In genomic region chr19:58767329-58767728, GRCm38 (mm10) we compare ENCODE assay signal across 26 mouse cellular contexts. TPM values are rescaled to one million over a fixed set of nuclear protein-coding genes. Genes with fewer than 3 reads are reported as not detected.
"Had no signal": no experiment of that assay in that cellular context is flagged by ENCODE, and none has a peak within 500 bp of the region (broad histone marks: within the 10 kb centered on the region; RNA-seq: fewer than 3 reads in every experiment).

No protein-coding gene starts in this region.

- H3K27me3 ChIP-seq: intestine, embryonic 15.5 days; limb, embryonic 12.5 days; limb, embryonic 15.5 days had no signal

- H3K4me3 ChIP-seq: intestine, embryonic 15.5 days; limb, embryonic 12.5 days; limb, embryonic 15.5 days had no signal

- H3K36me3 ChIP-seq: intestine, embryonic 15.5 days; limb, embryonic 12.5 days; limb, embryonic 15.5 days had no signal

- H3K9ac ChIP-seq: intestine, embryonic 15.5 days; limb, embryonic 12.5 days; limb, embryonic 15.5 days; liver, embryonic 14.5 days; liver, postnatal 0 days; lung, embryonic 14.5 days had no signal

- H3K4me2 ChIP-seq: intestine, embryonic 15.5 days; limb, embryonic 12.5 days; limb, embryonic 15.5 days; liver, embryonic 11.5 days; lung, embryonic 14.5 days had no signal

- H3K27ac ChIP-seq: intestine, embryonic 15.5 days; kidney, postnatal 0 days; limb, embryonic 12.5 days; limb, embryonic 15.5 days; liver, embryonic 14.5 days; macrophage had no signal

- DNase-seq: kidney, adult 18-20 months; kidney, adult 9 months; kidney, postnatal 36 days; liver, postnatal 0 days; lung, embryonic 14.5 days; midbrain, embryonic 14.5 days; right cerebral cortex, postnatal 25 days; thymus, adult 2 months; thymus, postnatal 14 days; thymus, postnatal 4 days had no signal

- H3K9me3 ChIP-seq: intestine, embryonic 15.5 days; limb, embryonic 12.5 days; limb, embryonic 15.5 days had no signal

- ATAC-seq: intestine, embryonic 15.5 days; liver, postnatal 0 days; lung, postnatal 0 days had no signal

RNA-seq across cellular contexts. Expression of gene Pnliprp2, which starts 7.8 kb away (rescaled TPM):
- total RNA-seq: layer of hippocampus, postnatal 14 days; left cerebral cortex, postnatal 25 days; megakaryocyte, adult 5-6 weeks had no signal
- polyA plus RNA-seq: liver, postnatal 0 days; macrophage; midbrain, embryonic 14.5 days; midbrain, postnatal 0 days; neural tube, embryonic 11.5 days; neural tube, embryonic 14.5 days; thymus, adult 2 months had no signal

RNA-seq across cellular contexts. Expression of gene 1700019N19Rik, which starts 26.9 kb away (rescaled TPM):
- total RNA-seq: megakaryocyte, adult 5-6 weeks; midbrain, postnatal 0 days had no signal
- polyA plus RNA-seq: intestine, embryonic 15.5 days; kidney, postnatal 0 days; limb, embryonic 12.5 days; limb, embryonic 15.5 days; liver, embryonic 14.5 days; liver, postnatal 0 days; lung, embryonic 14.5 days; lung, postnatal 0 days; macrophage; midbrain, embryonic 14.5 days; midbrain, postnatal 0 days; neural tube, embryonic 11.5 days; neural tube, embryonic 14.5 days; small intestine, adult 2 months; spleen, adult 2 months had no signal

RNA-seq across cellular contexts. Expression of gene Pnliprp1, which starts 38.6 kb away (rescaled TPM):
- total RNA-seq: layer of hippocampus, postnatal 14 days; left cerebral cortex, postnatal 25 days; megakaryocyte, adult 5-6 weeks; midbrain, postnatal 0 days had no signal
- polyA plus RNA-seq: kidney, postnatal 0 days; limb, embryonic 12.5 days; macrophage; midbrain, embryonic 14.5 days; neural tube, embryonic 11.5 days; neural tube, embryonic 14.5 days had no signal
